Mouse (Mus musculus): Measurements from ENCODE around the gene Frmd4b.

DNA sequence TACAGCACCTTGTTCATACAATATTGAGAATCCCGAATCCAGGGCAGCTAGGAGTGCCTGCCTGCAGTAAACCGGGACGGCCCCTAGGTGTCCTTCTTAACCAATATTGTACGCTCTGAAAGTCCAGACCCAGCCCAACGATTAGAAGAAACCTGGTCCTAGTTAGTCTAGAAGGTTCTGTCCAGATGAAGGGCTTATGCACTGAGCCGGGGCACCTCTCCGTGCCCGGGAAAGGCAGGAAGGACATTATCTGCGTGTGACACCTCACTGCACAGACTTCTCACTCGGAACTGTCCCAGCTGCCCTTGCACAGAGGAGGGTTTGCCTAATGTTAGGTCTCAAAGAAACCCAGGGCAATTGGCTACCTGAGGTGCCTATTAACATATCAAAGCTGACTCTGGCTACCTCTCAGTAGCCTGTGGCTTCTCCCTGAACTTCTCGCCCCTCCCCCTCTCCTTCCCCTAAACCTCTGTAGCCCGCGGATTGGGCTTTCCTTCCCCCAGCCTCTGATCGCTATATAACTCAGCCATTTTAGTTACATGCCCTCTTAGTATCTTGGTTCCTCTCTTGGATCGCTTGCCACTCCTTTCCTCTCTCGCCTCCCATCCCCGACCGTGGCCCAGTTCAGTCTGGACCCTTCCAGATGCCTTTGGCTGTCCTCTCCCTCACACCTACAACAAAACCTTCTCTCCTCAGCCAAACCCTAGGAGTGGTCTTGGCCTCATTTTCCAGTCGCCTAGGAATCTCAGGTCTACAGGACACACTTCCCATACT, 339.1 kb downstream of the Frmd4b start:
- no peak for TF ChIP-seq POLR2A (IDR thresholded peaks at IDR 0.05; ENCODE audit: borderline replicate concordance, insufficient read depth, low read length)
- peak; percentile 86 for TF ChIP-seq CTCF (IDR thresholded peaks at IDR 0.05; ENCODE audit: borderline replicate concordance, insufficient read depth, low read depth, low read length)

Measured in cerebellum, adult 2 months (tissue).